Mouse (Mus musculus): ENCODE data around the gene Prph2. TPM values are rescaled to one million over a fixed set of nuclear protein-coding genes. Genes with fewer than 3 reads are reported as not detected.

Gene Prph2
- polyA plus RNA-seq, 1 experiment from 2014 or later: 0.09 TPM

DNA sequence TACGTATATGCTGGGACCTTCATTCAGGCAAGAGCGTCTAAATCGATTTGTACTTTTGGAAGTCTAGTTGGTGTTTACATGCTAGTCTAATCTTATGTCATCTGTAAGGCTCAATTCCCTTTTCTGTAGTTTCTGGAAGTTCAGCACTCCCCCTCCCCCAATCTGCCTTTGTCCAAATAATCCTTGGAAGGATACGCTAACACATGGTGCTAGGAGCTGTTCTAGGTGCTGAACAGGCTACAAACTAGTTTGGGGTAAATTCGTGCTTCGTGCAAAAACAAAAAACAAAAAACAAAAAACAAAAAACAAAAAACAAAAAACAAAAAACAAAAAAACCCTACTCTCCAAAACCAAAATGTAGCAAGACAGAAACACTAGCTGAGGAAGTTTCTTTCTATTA lies 10.6 kb downstream of the Prph2 start:
- Histone ChIP-seq H3K36me3 (ENCODE audit: insufficient read depth, low read length) (no peaks in the 10 kb centered on the region), H3K4me1 (ENCODE audit: insufficient read depth, low read length) (peaks cover 3% of the 10 kb centered on the region; the same call in 1 of the 2 replicates), H3K27me3 (ENCODE audit: insufficient read depth, low read length) (no peaks in the 10 kb centered on the region), H3K9ac (replicated peaks; ENCODE audit: low read length) (no peak overlapping the region), H3K27ac (ENCODE audit: low read length) (no peak overlapping the region), H3K9me3 (ENCODE audit: low read length) (no peaks in the 10 kb centered on the region), H3K4me2 (replicated peaks; ENCODE audit: low read depth, low read length) (no peak overlapping the region), H3K4me3 (ENCODE audit: low read length) (no peak overlapping the region)
- no peak for ATAC-seq (ENCODE audit: low FRiP score, low TSS enrichment)
- 54% methylated on average over 6 of the region's 6 CpGs for WGBS

DNA sequence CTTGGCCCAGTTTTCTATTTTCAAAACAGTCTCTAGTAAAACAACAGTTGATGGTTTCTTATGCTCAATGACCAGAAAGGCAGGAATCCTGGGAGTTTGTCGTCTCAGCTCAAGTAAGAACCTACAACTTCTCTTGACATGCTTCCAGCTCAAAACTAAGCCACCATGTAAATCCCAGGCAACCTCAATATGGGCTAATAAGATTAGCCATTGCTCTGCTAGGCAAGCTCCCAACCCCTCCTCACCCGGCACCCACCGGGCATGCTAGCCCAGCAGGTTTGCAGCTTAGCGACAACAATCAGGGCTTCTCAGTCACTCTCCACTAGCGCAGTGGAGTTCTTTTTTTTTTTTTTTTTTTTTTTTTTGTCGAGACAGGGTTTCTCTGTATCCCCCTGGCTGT lies 15.9 kb downstream of the Prph2 start:
- H3K9me3 ChIP-seq (ENCODE audit: low read length): no peaks in the 10 kb centered on the region
- no peak overlapping the region for H3K4me2 ChIP-seq (replicated peaks; ENCODE audit: low read depth, low read length)
- H3K27ac ChIP-seq (ENCODE audit: low read length): no peak overlapping the region
- H3K4me3 ChIP-seq (ENCODE audit: low read length): no peak overlapping the region
- no peaks in the 10 kb centered on the region for H3K4me1 ChIP-seq (ENCODE audit: insufficient read depth, low read length)
- WGBS: 63% methylated on average over 6 of the region's 6 CpGs
- H3K27me3 ChIP-seq (ENCODE audit: insufficient read depth, low read length): no peaks in the 10 kb centered on the region
- H3K36me3 ChIP-seq (ENCODE audit: insufficient read depth, low read length): peaks cover 29% of the 10 kb centered on the region
- no peak overlapping the region for H3K9ac ChIP-seq (replicated peaks; ENCODE audit: low read length)
- no peak for ATAC-seq (ENCODE audit: low FRiP score, low TSS enrichment)

DNA sequence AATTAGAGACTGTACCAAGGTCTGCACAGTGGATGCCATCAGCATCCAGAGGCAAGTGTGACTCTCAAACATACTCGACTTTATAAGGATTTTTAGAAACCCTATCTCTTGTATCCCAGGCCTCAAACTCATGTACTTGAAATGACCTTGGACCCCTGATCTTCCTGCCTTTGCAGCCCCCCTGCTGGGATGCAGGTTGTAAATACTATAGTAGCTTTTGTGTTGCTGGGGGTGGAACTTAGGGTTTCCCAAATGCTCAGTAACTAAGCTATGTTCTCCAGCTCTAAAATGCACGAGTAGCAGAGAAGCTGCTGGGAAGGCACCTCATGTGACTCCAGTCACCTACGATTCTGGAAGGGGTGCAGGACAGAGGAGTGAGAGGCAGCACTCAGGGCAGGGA lies 16.7 kb downstream of the Prph2 start:
- Histone ChIP-seq H3K4me1 (ENCODE audit: insufficient read depth, low read length) (no peaks in the 10 kb centered on the region), H3K9ac (replicated peaks; ENCODE audit: low read length) (no peak overlapping the region), H3K4me2 (replicated peaks; ENCODE audit: low read depth, low read length) (no peak overlapping the region), H3K9me3 (ENCODE audit: low read length) (no peaks in the 10 kb centered on the region), H3K27ac (ENCODE audit: low read length) (no peak overlapping the region), H3K27me3 (ENCODE audit: insufficient read depth, low read length) (no peaks in the 10 kb centered on the region), H3K4me3 (ENCODE audit: low read length) (no peak overlapping the region), H3K36me3 (ENCODE audit: insufficient read depth, low read length) (peaks cover 36% of the 10 kb centered on the region)
- no peak for ATAC-seq (ENCODE audit: low FRiP score, low TSS enrichment)
- 58% methylated on average over 3 of the region's 3 CpGs for WGBS

DNA sequence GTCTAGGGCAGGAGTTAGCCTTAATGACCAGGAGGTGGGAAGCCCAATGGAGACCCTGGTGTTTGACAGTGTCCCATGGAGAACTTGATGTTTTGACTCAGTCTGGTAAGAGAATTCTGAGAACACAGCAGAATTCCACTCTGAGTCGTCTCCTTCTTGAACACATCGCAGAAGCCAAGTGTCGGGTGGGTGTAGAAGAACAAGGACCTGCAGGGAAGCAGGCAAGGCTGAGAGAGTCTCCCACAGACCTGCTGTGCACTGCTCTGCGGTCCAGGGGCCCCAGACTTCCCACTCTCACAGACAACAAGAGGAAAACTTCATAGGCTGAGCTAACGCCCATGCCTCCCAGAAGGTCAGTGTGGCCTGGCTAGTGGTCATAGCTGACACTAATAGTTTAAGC lies 17.5 kb downstream of the Prph2 start:
- Histone ChIP-seq H3K9ac (replicated peaks; ENCODE audit: low read length) (no peak overlapping the region), H3K4me2 (replicated peaks; ENCODE audit: low read depth, low read length) (no peak overlapping the region), H3K27me3 (ENCODE audit: insufficient read depth, low read length) (no peaks in the 10 kb centered on the region), H3K4me1 (ENCODE audit: insufficient read depth, low read length) (no peaks in the 10 kb centered on the region), H3K4me3 (ENCODE audit: low read length) (no peak overlapping the region), H3K36me3 (ENCODE audit: insufficient read depth, low read length) (peaks cover 44% of the 10 kb centered on the region), H3K9me3 (ENCODE audit: low read length) (no peaks in the 10 kb centered on the region), H3K27ac (ENCODE audit: low read length) (no peak overlapping the region)
- ATAC-seq (ENCODE audit: low FRiP score, low TSS enrichment): no peak
- 92% methylated on average over 5 of the region's 5 CpGs for WGBS

DNA sequence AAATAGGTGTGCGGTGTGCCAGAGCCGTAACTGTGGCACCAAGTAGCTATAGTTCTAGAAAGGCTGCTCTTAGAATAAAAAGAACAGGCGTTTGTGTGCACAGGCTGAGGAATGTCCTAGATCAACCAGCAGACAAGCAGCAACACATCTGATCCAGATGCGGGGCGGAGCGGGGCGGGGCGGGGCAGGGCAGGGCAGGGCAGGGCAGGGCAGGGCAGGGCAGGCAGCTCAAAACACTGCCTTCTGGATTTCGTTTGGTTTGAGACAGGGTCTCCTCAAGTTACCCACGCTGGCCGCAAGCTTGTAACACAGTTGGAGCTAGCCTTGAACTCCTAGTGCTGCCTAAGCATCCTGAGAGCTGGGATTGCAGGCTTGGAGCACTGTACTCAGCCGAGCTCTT lies 19.0 kb downstream of the Prph2 start:
- WGBS: 78% methylated on average over 12 of the region's 12 CpGs
- no peak for ATAC-seq (ENCODE audit: low FRiP score, low TSS enrichment)
- Histone ChIP-seq H3K27ac (ENCODE audit: low read length) (no peak overlapping the region), H3K9ac (replicated peaks; ENCODE audit: low read length) (no peak overlapping the region), H3K4me3 (ENCODE audit: low read length) (no peak overlapping the region), H3K4me1 (ENCODE audit: insufficient read depth, low read length) (no peaks in the 10 kb centered on the region), H3K9me3 (ENCODE audit: low read length) (no peaks in the 10 kb centered on the region), H3K36me3 (ENCODE audit: insufficient read depth, low read length) (peaks cover 59% of the 10 kb centered on the region), H3K4me2 (replicated peaks; ENCODE audit: low read depth, low read length) (no peak overlapping the region), H3K27me3 (ENCODE audit: insufficient read depth, low read length) (no peaks in the 10 kb centered on the region)

DNA sequence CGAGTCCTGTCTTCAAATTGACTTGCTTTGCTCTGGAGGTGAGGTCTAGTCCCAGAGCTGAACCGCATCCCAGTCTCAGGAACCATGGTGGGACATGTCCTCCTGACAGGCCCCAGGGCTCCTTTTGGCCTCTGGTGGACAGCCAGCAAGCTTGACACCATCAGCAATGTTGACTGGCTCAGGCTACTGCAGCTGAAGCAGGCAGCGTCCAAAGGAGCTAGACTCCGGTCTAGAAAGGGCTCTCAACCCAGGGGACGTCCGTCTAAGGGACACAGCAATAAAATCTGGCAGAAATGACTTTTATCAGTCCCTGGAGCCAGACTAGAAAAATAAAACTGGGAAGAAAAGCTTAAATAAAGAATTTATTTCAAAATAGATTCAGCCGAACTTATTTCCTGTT lies 19.6 kb downstream of the Prph2 start:
- Histone ChIP-seq H3K27me3 (ENCODE audit: insufficient read depth, low read length) (no peaks in the 10 kb centered on the region), H3K4me3 (ENCODE audit: low read length) (no peak overlapping the region), H3K27ac (ENCODE audit: low read length) (no peak overlapping the region), H3K9me3 (ENCODE audit: low read length) (no peaks in the 10 kb centered on the region), H3K9ac (replicated peaks; ENCODE audit: low read length) (no peak overlapping the region), H3K36me3 (ENCODE audit: insufficient read depth, low read length) (peaks cover 64% of the 10 kb centered on the region), H3K4me2 (replicated peaks; ENCODE audit: low read depth, low read length) (no peak overlapping the region), H3K4me1 (ENCODE audit: insufficient read depth, low read length) (no peaks in the 10 kb centered on the region)
- no peak for ATAC-seq (ENCODE audit: low FRiP score, low TSS enrichment)
- WGBS: 79% methylated on average over 7 of the region's 7 CpGs

DNA sequence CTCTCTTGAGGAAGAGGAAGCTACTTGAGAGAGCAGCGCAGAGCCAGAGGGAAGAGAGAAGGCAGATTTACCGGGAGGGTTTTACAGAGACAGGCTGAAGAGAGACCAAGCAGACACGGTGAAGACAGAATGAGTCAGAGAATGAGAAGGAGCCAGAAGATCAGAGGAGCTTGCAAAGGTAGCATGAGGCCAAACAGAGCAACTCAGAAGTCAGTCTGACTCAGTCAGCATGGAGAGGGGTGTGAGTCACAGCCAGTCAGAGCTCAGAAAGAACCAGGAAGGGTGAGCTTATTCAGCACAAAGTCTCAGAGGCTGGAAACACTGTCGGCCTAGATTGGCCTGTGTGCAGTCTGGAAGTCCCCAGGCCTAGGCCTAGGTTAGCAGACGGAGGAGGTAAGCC lies 22.7 kb downstream of the Prph2 start:
- Histone ChIP-seq H3K27ac (ENCODE audit: low read length) (no peak overlapping the region), H3K27me3 (ENCODE audit: insufficient read depth, low read length) (no peaks in the 10 kb centered on the region), H3K4me3 (ENCODE audit: low read length) (no peak overlapping the region), H3K9me3 (ENCODE audit: low read length) (no peaks in the 10 kb centered on the region), H3K36me3 (ENCODE audit: insufficient read depth, low read length) (peaks cover 93% of the 10 kb centered on the region), H3K4me2 (replicated peaks; ENCODE audit: low read depth, low read length) (no peak overlapping the region), H3K9ac (replicated peaks; ENCODE audit: low read length) (no peak overlapping the region), H3K4me1 (ENCODE audit: insufficient read depth, low read length) (no peaks in the 10 kb centered on the region)
- no peak for ATAC-seq (ENCODE audit: low FRiP score, low TSS enrichment)
- 94% methylated on average over 5 of the region's 5 CpGs for whole genome bisulfite sequencing

DNA sequence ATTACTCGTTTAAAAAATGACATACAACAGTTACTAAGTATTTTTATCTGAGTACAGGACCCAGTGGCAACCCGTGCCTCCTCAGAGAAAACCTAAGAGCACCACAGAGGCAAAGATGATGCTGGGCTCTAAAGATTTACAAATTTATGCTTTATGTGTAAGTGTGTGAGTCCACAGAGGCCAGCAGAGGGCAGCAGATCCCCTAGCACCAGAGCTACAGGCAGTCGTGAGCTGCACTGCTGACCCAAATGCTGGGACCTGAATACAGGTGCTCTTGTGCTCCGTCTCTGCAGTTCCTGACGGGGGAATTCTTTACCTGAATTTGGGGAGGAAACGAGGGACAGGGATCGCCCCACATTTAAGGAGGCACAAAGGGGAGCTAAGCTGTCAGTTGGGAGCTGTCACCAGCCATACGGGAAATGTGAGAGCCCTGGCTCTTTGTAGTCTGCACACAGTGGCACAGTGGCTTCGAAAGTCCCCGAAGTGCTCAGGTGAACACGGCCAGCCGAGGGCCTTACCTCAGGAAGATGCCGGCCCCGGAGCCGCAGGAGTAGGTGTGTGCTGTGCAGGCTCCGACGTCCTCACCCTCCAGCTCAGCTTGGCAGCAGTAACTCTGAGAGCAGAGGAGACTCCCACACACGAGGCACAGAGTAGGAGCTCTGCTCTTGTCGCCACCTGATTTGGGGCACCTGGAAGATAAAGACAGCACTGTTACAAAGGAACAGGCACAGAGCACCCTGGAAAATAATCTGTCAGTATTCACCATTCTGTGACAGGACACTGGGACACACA lies 23.5 kb downstream of the Prph2 start:
- H3K9ac ChIP-seq (replicated peaks; ENCODE audit: low read length): no peak overlapping the region
- H3K9me3 ChIP-seq (ENCODE audit: low read length): no peaks in the 10 kb centered on the region
- no peak overlapping the region for H3K27ac ChIP-seq (ENCODE audit: low read length)
- peaks cover 92% of the 10 kb centered on the region for H3K36me3 ChIP-seq (ENCODE audit: insufficient read depth, low read length)
- H3K4me3 ChIP-seq (ENCODE audit: low read length): no peak overlapping the region
- H3K4me2 ChIP-seq (replicated peaks; ENCODE audit: low read depth, low read length): no peak overlapping the region
- H3K4me1 ChIP-seq (ENCODE audit: insufficient read depth, low read length): no peaks in the 10 kb centered on the region
- no peaks in the 10 kb centered on the region for H3K27me3 ChIP-seq (ENCODE audit: insufficient read depth, low read length)
- 76% methylated on average over 19 of the region's 19 CpGs for WGBS
- ATAC-seq (ENCODE audit: low FRiP score, low TSS enrichment): no peak

DNA sequence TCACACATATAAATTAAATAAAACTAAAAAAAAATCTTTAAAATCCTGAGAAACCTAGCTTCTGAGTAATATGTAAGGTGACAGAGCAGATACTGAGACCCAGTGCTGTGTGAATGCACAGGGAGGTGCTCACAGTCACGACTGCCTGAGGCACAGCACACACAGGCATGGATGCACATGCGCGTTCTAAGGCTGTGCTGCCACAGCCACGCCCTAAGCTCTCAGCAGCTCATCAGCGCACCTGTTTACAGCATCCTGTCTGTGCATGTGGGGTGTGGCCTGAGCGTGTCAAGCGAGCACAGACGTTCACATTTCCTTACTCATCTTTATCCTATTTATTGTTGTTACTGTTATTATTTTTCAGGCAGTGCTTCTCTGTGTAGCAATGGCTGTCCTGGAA lies 30.2 kb downstream of the Prph2 start:
- H3K9me3 ChIP-seq (ENCODE audit: low read length): no peaks in the 10 kb centered on the region
- WGBS: 91% methylated on average over 8 of the region's 8 CpGs
- H3K9ac ChIP-seq (replicated peaks; ENCODE audit: low read length): no peak overlapping the region
- H3K4me3 ChIP-seq (ENCODE audit: low read length): no peak overlapping the region
- H3K27ac ChIP-seq (ENCODE audit: low read length): no peak overlapping the region
- H3K27me3 ChIP-seq (ENCODE audit: insufficient read depth, low read length): no peaks in the 10 kb centered on the region
- no peaks in the 10 kb centered on the region for H3K4me1 ChIP-seq (ENCODE audit: insufficient read depth, low read length)
- peaks cover 92% of the 10 kb centered on the region for H3K36me3 ChIP-seq (ENCODE audit: insufficient read depth, low read length)
- no peak overlapping the region for H3K4me2 ChIP-seq (replicated peaks; ENCODE audit: low read depth, low read length)
- ATAC-seq (ENCODE audit: low FRiP score, low TSS enrichment): no peak

DNA sequence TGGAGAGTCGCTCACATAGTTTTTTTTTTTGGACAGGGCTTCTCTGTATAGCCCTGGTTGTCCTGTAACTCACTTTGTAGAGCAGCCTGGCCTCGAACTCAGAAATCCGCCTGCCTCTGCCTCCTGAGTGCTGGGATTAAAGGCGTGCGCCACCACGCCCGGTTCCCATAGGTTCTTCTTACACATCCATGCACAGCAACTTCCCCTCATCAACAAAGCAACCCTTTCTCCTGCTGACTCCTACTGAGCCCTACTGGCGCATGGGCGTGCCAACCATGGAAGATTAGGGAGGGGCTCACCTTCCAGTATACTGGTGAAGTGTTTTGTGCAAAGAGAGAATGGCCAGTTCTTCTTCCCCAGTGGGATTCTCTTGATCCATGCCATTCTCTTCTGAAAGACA lies 32.2 kb downstream of the Prph2 start:
- Histone ChIP-seq H3K9ac (replicated peaks; ENCODE audit: low read length) (no peak overlapping the region), H3K36me3 (ENCODE audit: insufficient read depth, low read length) (peaks cover 90% of the 10 kb centered on the region), H3K9me3 (ENCODE audit: low read length) (no peaks in the 10 kb centered on the region), H3K4me3 (ENCODE audit: low read length) (no peak overlapping the region), H3K4me1 (ENCODE audit: insufficient read depth, low read length) (no peaks in the 10 kb centered on the region), H3K27ac (ENCODE audit: low read length) (no peak overlapping the region), H3K27me3 (ENCODE audit: insufficient read depth, low read length) (no peaks in the 10 kb centered on the region), H3K4me2 (replicated peaks; ENCODE audit: low read depth, low read length) (no peak overlapping the region)
- WGBS: 98% methylated on average over 9 of the region's 9 CpGs
- no peak for ATAC-seq (ENCODE audit: low FRiP score, low TSS enrichment)

Data from kidney, embryonic 16.5 days (tissue).